ENCODE assay signal across 8 mouse cellular contexts in genomic region chr2:91517186-91517585, GRCm38 (mm10). TPM values are rescaled to one million over a fixed set of nuclear protein-coding genes. Genes with fewer than 3 reads are reported as not detected.
DNase-seq lines count a peak whose midpoint lies in the region; ATAC-seq and TF ChIP-seq lines count a peak whose summit lies in the region.
"Had no signal": no experiment of that assay in that cellular context is flagged by ENCODE, and none has a peak within 500 bp of the region (broad histone marks: within the 10 kb centered on the region; RNA-seq: fewer than 3 reads in every experiment).

No protein-coding gene starts in this region.

- DNase-seq in layer of hippocampus, adult 2 months (ENCODE audit: low spot score in 2 of 2) = peak in 1 of 2 experiments; percentile 8
- no peak for DNase-seq in layer of hippocampus, postnatal 10 days (ENCODE audit: low spot score in 2 of 2)
- DNase-seq in NIH3T3 (ENCODE audit: low read depth) = peak; percentile 66
- peak; percentile 21 for DNase-seq in embryo, embryonic 11 days
- DNase-seq in lung, postnatal 0 days (ENCODE audit: low spot score) = peak; percentile 85
- DNase-seq in adrenal gland, adult 2 months = no peak
- DNase-seq in testis, postnatal 10 days (ENCODE audit: low spot score) = no peak
- DNase-seq: cerebellum, postnatal 36 days had no signal

- H3K27me3 ChIP-seq in lung, postnatal 0 days (replicated peaks; ENCODE audit: insufficient read depth, low read length) = no peaks in the 10 kb centered on the region

- H3K9ac ChIP-seq in lung, postnatal 0 days (replicated peaks; ENCODE audit: low read depth) = no peak overlapping the region

- no peak overlapping the region for H3K4me2 ChIP-seq in lung, postnatal 0 days (replicated peaks; ENCODE audit: low read depth, low read length)

- no peaks in the 10 kb centered on the region for H3K9me3 ChIP-seq in lung, postnatal 0 days (ENCODE audit: low read length)

- no peak for TF ChIP-seq EP300 in lung, postnatal 0 days (IDR thresholded peaks at IDR 0.05)

- peak overlapping the region; percentile 68 for H3K27ac ChIP-seq in layer of hippocampus, adult 2 months
- H3K27ac ChIP-seq in lung, postnatal 0 days (ENCODE audit: low read length) = peak overlapping the region; percentile 62

- TF ChIP-seq CTCF in layer of hippocampus, adult 2 months (conservative IDR thresholded peaks at IDR 0.05) = no peak
- TF ChIP-seq CTCF in lung, postnatal 0 days (IDR thresholded peaks at IDR 0.05) = peak; percentile 34

- WGBS in lung, postnatal 0 days = 9% methylated on average over 2 of the region's 2 CpGs

- peaks cover 5% of the 10 kb centered on the region; the same call in 1 of the 2 replicates for H3K4me1 ChIP-seq in lung, postnatal 0 days (ENCODE audit: insufficient read depth, low read depth, low read length)

- H3K4me3 ChIP-seq in layer of hippocampus, adult 2 months = no peak overlapping the region
- no peak overlapping the region for H3K4me3 ChIP-seq in lung, postnatal 0 days (ENCODE audit: low read depth, low read length)

- ATAC-seq in lung, postnatal 0 days = peak; percentile 91

- H3K36me3 ChIP-seq in lung, postnatal 0 days (ENCODE audit: insufficient read depth, low read length) = no peaks in the 10 kb centered on the region

RNA-seq across cellular contexts. Expression of gene Ckap5, which starts 9.4 kb away (rescaled TPM):
- total RNA-seq in layer of hippocampus, adult 2 months (2021) = 100 to 1,000 TPM; 111 to 115 TPM
- total RNA-seq in layer of hippocampus, postnatal 10 days (2021) = 100 to 1,000 TPM; 126 TPM
- 25.9 and 31.8 TPM in 2 replicates for polyA plus RNA-seq in lung, postnatal 0 days (2015; fragmentation: Nextera tagmentation; extraction: Ambion mirVana)
- total RNA-seq in adrenal gland, adult 2 months (2021) = 10 to 100 TPM; 36.6 to 40.3 TPM
- polyA plus RNA-seq in adrenal gland, adult 2 months (2012; rRNA removed) = 2.3 and 2.9 TPM in 2 replicates

RNA-seq across cellular contexts. Expression of gene Lrp4, which starts 59.9 kb away (rescaled TPM):
- 10 to 100 TPM; 30.1 to 30.6 TPM for total RNA-seq in layer of hippocampus, adult 2 months (2021)
- 10 to 100 TPM; 36.2 to 40.1 TPM for total RNA-seq in layer of hippocampus, postnatal 10 days (2021)
- polyA plus RNA-seq in lung, postnatal 0 days (2015; fragmentation: Nextera tagmentation; extraction: Ambion mirVana) = 18.9 TPM in 2 replicates
- total RNA-seq in adrenal gland, adult 2 months (2021) = 1 to 10 TPM; 3.5 to 6.5 TPM
- 2.0 and 2.4 TPM in 2 replicates for polyA plus RNA-seq in adrenal gland, adult 2 months (2012; rRNA removed)

Comparison
In these comparisons a context has a peak if more than half of its experiments do, and no peak if none do; other contexts are left out.
1. DNase-seq: peak in NIH3T3 (single experiment), embryo, embryonic 11 days (single experiment) and lung, postnatal 0 days (single experiment); none in layer of hippocampus, postnatal 10 days (0 of 2), adrenal gland, adult 2 months (single experiment) and testis, postnatal 10 days (single experiment).
2. RNA of gene Lrp4, which starts 59.9 kb away (total RNA-seq): 36.2 to 40.1 TPM in layer of hippocampus, postnatal 10 days and 30.1 to 30.6 TPM in layer of hippocampus, adult 2 months; 3.5 to 6.5 TPM in adrenal gland, adult 2 months; every median in the first group is over 4 times any median in the second.